Mouse (Mus musculus): ENCODE data around the gene Prm3.

The Prm3 gene

DNA sequence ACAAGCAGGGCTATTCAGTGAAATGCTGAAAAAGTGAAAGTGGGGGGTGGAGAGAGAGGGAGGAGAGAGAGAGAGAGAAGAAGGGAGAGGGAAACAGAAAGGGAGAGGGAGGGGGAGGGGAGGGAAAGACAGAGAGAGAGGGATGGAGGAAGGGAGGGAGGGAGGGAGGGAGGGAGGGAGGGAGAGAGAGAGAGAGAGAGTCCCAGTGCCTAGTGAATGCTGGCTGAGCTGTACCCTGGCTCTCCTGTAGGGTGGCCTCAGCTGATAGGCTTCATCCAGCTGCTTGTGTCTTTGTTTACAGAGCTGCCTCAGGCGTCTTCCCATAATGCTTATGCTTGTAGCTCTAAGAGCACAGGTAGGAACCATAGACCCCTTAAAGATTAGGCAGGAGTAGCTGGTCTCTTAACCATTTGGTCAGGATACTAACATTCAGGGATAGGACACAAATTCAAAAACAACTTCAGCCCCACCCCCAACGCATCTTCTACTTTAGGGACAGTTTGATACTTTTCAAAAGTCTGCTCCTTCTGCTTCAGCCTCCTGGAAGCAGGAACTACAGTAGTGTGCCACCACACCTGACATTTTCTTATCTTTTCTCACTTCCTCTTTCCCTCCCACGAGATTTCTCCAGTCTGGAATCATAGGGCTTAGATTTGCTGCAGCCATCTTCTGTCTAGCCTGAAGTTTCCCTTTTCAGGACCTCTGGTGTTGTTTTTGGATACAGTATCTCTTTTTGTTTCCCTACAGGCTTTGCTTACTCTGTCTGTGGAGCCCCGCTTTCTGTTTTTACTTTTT is 20.0 kb downstream of the Prm3 start:
- peak; percentile 27 for DNase-seq (ENCODE audit: low spot score)

DNA sequence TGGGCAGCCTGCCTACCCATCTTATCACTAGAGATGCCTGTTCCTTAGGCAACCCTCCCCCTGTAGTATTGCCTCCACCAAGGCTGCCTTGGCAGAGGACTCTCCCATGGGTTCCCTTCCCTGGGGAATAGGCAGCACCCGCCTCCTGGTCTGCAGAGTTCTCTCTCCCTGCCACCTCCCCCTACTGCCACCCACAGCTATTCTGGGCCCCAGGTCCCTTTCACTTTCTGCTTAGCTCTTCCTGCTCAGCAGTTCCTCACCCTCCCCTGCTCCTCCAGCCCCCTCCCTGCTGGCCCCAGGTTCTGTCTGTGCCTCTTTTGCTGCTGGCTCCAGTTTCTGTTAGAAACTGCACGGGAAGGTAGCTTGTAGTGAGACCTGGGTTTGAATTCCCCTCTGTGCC is 21.1 kb downstream of the Prm3 start:
- no peak for DNase-seq (ENCODE audit: low spot score)

DNA sequence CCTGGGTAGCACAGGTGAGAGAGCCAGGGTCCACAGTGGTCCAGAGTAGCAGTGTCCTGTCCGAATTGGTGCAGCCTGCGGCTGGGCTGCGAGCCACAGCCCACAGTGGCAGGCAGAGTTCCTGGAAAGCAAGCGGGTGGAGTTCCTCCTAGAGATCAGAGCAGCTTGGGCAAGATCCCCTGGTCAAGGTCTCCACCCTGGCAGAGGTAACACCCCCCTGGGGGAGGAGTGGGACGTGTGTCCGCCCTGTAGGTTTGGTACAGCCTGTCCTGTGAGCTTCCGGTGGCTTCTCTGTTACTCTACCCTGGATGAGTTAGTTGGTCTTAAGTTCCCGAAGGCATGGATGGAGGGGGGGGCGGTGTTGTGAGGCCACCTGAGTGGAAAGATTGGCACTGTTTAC is 21.9 kb downstream of the Prm3 start:
- no peak for DNase-seq (ENCODE audit: low spot score)

- DNase-seq (ENCODE audit: low spot score) = peak; percentile 83
Observed at GRCm38 (mm10) chr16:10767158-10767557, 23.6 kb downstream of the Prm3 start.

DNA sequence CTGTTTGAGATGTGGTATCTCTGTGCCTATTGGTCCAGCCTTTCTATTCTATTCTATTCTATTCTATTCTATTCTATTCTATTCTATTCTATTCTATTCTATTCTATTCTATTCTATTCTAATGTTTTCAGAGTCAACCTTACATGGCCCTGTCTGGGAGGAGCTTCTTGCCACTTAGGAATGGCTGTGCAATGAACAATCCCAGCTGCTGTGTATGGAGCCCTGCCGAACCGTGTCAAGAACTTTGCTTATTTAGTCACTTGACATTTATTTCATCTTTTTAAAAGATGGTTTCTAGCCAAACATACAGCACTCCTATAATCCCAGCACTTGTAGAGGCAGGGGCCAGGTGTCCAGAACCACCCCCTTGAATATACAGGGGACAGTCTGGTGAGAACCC is 26.4 kb downstream of the Prm3 start:
- DNase-seq (ENCODE audit: low spot score) = no peak

DNA sequence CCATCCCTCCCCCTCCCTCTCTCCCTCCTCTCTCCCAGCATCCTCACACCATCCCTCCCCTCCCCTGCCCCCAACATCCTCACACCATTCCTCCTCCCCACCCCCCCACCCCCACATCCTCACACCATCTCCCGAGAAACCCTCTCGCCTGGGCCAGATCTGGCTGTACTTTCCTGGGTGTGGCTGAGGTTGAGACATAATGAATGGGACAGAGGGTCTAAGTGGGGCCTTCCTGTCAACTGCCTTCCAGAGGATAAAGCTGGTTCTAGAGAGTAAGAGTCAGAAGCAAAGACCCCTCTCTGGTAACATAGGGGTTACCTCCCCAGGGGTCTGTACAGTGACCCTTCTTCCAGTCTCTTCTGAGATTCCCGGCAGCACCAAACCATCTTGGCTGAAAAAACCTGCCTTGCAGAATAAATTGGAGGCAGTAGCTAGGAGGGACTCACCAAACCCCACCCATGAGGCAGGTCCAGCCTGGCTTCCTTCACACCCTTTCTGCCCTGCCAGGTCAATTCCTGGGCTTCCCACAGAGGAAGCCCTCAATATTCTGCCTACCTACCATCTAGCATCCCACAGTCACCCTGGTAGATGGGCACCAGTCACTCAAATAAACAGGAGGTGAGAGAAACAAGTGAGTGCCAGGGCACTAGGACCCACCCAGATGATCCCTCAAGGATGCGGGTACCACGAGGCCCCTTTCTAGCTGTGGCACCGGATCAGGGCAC is 27.0 kb downstream of the Prm3 start:
- DNase-seq (ENCODE audit: low spot score) = no peak

DNA sequence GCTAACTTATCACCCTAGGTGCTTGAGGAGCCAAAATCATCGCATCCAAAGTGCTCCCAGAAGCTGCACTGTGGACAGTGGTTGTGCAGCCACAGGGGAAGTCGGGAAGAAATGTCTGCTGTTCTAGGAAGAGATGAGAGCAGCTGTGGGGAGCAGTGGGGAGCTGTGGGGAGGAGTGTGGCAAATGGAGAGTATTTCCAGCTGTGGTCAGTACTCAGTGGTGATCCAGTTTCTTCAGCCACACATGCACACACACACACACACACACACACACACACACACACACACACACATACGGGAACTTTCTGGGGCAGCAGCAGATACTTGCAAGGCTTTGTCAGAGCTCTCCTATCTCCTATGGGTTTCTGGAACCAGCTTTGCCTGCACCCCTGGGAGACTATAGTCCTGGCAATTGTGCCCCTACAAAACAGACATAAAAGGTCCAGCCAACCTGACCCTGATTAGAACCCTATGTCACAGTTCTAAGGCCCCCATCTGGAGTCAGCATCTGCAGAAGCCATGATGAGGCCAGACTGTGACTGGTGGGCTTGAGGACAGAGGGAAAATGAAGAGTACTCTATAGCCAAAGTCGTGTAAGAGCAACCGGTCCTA is 28.0 kb downstream of the Prm3 start:
- no peak for DNase-seq (ENCODE audit: low spot score)

- no peak for DNase-seq (ENCODE audit: low spot score)
Observed at GRCm38 (mm10) chr16:10761182-10761581, 29.5 kb downstream of the Prm3 start.

GRCm38 (mm10) chr16:10756168-10756567 is 34.5 kb downstream of the Prm3 start:
- DNase-seq (ENCODE audit: low spot score) = no peak

- DNase-seq (ENCODE audit: low spot score) = no peak
Observed at GRCm38 (mm10) chr16:10754521-10755296, 36.0 kb downstream of the Prm3 start.

DNA sequence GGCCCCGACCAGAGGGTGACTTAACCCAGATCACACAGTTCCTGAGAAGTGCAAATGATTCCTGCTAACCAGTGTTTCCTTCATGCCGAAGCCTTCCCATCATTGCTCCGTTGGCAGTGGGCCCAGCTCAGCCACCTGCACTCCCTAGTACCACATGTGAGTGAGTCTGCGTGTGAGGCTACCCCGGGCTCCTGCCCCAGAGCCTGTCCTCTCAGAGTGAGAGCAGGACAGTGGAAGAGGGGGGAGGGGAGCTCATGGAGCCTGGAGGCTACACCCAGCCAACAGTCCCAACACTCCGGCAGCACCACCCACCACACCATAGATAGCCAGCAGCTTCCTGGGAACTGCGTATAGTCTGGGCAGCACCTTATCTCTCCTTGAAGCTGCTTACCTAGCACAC is 40.9 kb downstream of the Prm3 start:
- no peak for DNase-seq (ENCODE audit: low spot score)

- no peak for DNase-seq (ENCODE audit: low spot score)
Observed at GRCm38 (mm10) chr16:10749226-10749625, 41.5 kb downstream of the Prm3 start.

GRCm38 (mm10) chr16:10741082-10741481 is 49.6 kb downstream of the Prm3 start:
- DNase-seq (ENCODE audit: low spot score) = no peak

Data from embryo, embryonic 10.5 days (tissue).